Mouse (Mus musculus): ENCODE results near the gene Mmp9.
A peak's percentile ranks its signal among the peaks of the same experiment; 100 is the strongest.

DNA sequence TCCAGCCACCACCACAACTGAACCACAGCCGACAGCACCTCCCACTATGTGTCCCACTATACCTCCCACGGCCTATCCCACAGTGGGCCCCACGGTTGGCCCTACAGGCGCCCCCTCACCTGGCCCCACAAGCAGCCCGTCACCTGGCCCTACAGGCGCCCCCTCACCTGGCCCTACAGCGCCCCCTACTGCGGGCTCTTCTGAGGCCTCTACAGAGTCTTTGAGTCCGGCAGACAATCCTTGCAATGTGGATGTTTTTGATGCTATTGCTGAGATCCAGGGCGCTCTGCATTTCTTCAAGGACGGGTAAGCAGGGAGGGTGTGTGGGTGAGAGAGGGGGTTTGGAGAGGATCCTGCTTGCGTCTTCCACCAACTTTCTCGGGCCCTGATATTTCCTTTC is 11.9 kb downstream of the Mmp9 start:
- TF ChIP-seq CTCF (IDR thresholded peaks at IDR 0.05): peak; percentile 38
- no peak for TF ChIP-seq EP300 (IDR thresholded peaks at IDR 0.05)
